Mouse (Mus musculus): ENCODE data around the gene Erbb2. TPM values are rescaled to one million over a fixed set of nuclear protein-coding genes. Genes with fewer than 3 reads are reported as not detected.

The Erbb2 gene
- polyA plus RNA-seq, 1 experiment: 4.0 TPM

GRCm38 (mm10) chr11:98485749-98486148 is 73.5 kb downstream of the Erbb2 start:
- Histone ChIP-seq H3K4me1 (ENCODE audit: control insufficient read depth, insufficient read depth, insufficient read length) (no peaks in the 10 kb centered on the region; the same call in 1 of the 2 replicates), H3K27me3 (ENCODE audit: control insufficient read depth, insufficient read depth, low read length) (no peaks in the 10 kb centered on the region), H3K27ac (ENCODE audit: insufficient read depth, low read length) (no peak overlapping the region), H3K36me3 (ENCODE audit: control insufficient read depth, insufficient read depth, low read length) (peaks cover 40% of the 10 kb centered on the region), H3K4me3 (ENCODE audit: extremely low read depth, insufficient read depth, insufficient read length) (no peak overlapping the region)
- DNase-seq (ENCODE audit: low read depth in 1 of 2, low spot score in 2 of 2): no peak
- TF ChIP-seq POLR2A (IDR thresholded peaks at IDR 0.05; ENCODE audit: low read depth, low read length) (no peak), CTCF (IDR thresholded peaks at IDR 0.05; ENCODE audit: extremely low read depth, insufficient read depth, insufficient read length, insufficient replicate concordance) (no peak)
- WGBS: 88% methylated on average over 2 of the region's 2 CpGs

Other genes starting within 250 kb of the Erbb2 start
- gene Med1, start 219.2 kb upstream of the Erbb2 start, polyA plus RNA-seq (2012; rRNA removed): 8.8 and 9.2 TPM in 2 replicates
- 12.4 and 12.7 TPM in 2 replicates for gene Cdk12, start 209.4 kb upstream of the Erbb2 start, polyA plus RNA-seq (2012; rRNA removed)
- not detected in 2 replicates for gene Neurod2, start 82.8 kb upstream of the Erbb2 start, polyA plus RNA-seq (2012; rRNA removed)
- 0.27 and 0.44 TPM in 2 replicates for gene Ppp1r1b, start 64.1 kb upstream of the Erbb2 start, polyA plus RNA-seq (2012; rRNA removed)
- gene Stard3, start 54.1 kb upstream of the Erbb2 start, polyA plus RNA-seq (2012; rRNA removed): 70.7 and 80.2 TPM in 2 replicates
- 0.42 and 0.43 TPM in 2 replicates for gene Tcap, start 28.7 kb upstream of the Erbb2 start, polyA plus RNA-seq (2012; rRNA removed)
- 0.07 TPM in 1 of 2 replicates, not detected in the other for gene Pnmt, start 26.0 kb upstream of the Erbb2 start, polyA plus RNA-seq (2012; rRNA removed)
- 17.7 and 19.8 TPM in 2 replicates for gene Pgap3, start 12.0 kb upstream of the Erbb2 start, polyA plus RNA-seq (2012; rRNA removed)
- gene Mien1, start 26.5 kb downstream of the Erbb2 start, polyA plus RNA-seq (2012; rRNA removed): 37.1 and 37.8 TPM in 2 replicates
- 1.1 and 1.2 TPM in 2 replicates for gene Grb7, start 33.9 kb downstream of the Erbb2 start, polyA plus RNA-seq (2012; rRNA removed)
- 104 and 113 TPM in 2 replicates for gene Ikzf3, start 133.6 kb downstream of the Erbb2 start, polyA plus RNA-seq (2012; rRNA removed)
- gene Zpbp2, start 138.6 kb downstream of the Erbb2 start, polyA plus RNA-seq (2012; rRNA removed): 1.2 TPM in 2 replicates
- 37.4 and 42.9 TPM in 2 replicates for gene Ormdl3, start 174.9 kb downstream of the Erbb2 start, polyA plus RNA-seq (2012; rRNA removed)
- gene Lrrc3c, start 185.8 kb downstream of the Erbb2 start, polyA plus RNA-seq (2012; rRNA removed): not detected in 2 replicates
- not detected in 2 replicates for gene Gm12355, start 213.2 kb downstream of the Erbb2 start, polyA plus RNA-seq (2012; rRNA removed)
- not detected in 2 replicates for gene Gsdma3, start 213.9 kb downstream of the Erbb2 start, polyA plus RNA-seq (2012; rRNA removed)
- gene Gsdma2, start 234.3 kb downstream of the Erbb2 start, polyA plus RNA-seq (2012; rRNA removed): not detected in 2 replicates

Measured in spleen, adult 2 months (tissue).